Mouse (Mus musculus) right cerebral cortex, postnatal 14 days (tissue): ENCODE data around the gene Map3k7.

Source experiments
- DNase-seq: peaks from one replicate; pipeline ENCODE4 v3.0.0; 2022

The Map3k7 gene

DNA sequence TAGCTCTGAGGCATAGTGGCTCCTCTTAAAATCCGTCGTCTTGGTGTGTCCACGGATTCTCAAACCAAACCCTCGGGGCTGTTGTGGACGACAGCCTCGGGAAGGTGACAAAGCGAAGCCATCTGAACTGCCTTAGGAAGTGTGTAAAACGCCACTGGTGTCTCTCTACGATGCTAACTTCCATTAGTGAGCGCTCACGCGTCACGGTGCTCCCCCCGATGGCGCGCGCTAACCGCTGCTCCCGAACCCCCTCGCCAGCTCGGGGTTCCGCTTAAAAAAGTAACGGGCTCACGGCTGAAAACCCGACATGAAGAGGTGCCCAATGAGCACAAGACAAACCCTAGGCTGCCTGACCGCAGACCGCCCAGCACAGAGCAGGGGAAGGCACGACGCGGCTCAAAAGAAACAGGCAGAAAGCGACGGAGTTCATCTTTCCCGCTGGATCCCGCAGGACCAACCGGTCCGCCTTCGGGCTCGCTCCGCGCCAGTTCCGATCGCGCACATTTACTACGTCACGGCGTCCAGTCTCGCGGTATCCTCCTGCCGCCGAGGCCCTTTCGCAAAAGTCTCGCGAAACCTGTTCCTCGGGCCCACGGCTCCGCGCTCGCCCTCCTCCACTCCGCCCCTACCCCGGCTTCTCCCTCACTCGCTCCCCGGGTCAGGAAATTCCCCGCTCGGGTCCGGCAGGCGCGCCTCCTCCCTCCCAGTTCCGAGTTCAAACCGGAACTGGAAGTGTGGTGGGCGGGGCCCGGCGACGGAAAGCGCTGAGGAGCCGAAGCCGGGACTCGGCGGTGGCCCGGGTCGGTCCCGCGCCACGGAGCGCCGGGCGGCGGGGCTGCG lies at the start of gene Map3k7:
Map3k7 (plus strand) TSS at position 744 of the 840 bp plus-strand sequence.
- peak; percentile 96 for DNase-seq

GRCm38 (mm10) chr4:31915114-31915513 lies 48.8 kb upstream of the Map3k7 start:
- no peak for DNase-seq

DNA sequence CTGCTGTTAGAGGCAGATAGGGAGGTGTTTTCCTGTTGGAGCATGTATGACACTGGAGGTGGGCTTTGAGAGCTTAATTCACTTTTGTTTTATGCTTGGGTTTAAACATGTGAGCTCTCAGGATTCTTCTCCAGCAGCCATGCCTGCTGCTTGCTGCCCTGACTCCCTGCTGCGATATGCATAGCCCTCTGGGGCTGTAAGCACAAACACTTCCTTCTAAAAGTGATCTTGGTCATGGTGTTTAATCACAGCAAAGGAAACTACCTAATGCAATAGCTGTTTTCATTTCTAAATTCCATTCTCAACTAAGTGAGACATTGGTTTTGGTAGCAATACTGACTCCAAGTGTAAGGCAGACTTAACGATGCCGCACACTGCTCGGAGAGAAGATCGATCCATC lies 45.2 kb upstream of the Map3k7 start:
- DNase-seq, result no peak

DNA sequence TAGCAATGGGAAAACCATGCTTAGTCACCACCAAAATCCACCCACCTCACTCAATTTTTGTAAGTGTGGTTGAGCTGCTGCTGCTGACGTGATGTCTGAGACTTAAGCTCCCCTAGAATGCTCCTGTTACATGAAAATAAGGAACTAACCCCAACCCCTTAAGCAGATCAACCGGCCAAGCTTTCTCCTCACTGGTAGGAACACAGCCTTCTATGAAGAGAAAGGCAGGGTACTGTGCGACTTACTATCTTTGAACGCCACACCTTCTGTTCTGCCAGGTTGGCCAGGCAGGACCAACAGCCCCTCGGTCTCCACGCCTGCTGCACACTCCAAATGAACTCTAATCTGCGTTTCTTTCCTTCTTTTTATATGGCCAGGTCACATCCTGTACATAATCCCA lies 41.7 kb upstream of the Map3k7 start:
- no peak for DNase-seq

DNA sequence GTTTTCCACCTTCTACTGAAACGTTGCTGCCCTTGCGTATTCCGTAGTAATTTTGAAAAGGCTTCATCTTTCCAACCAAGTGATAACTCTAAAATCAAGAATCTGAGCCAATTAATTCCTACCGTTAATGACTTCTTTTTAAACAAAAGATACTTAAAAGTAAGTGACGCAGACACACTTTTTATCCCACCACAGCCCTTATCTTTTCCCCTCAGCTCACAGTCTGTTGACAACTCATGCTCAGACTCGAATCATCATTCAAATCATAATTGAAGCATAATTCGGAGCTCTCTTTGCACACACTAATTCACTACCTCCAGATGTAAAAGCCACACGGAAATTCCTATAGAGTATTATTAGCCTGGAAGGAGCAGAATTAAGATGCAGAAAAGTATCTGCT lies 40.5 kb upstream of the Map3k7 start:
- no peak for DNase-seq

DNA sequence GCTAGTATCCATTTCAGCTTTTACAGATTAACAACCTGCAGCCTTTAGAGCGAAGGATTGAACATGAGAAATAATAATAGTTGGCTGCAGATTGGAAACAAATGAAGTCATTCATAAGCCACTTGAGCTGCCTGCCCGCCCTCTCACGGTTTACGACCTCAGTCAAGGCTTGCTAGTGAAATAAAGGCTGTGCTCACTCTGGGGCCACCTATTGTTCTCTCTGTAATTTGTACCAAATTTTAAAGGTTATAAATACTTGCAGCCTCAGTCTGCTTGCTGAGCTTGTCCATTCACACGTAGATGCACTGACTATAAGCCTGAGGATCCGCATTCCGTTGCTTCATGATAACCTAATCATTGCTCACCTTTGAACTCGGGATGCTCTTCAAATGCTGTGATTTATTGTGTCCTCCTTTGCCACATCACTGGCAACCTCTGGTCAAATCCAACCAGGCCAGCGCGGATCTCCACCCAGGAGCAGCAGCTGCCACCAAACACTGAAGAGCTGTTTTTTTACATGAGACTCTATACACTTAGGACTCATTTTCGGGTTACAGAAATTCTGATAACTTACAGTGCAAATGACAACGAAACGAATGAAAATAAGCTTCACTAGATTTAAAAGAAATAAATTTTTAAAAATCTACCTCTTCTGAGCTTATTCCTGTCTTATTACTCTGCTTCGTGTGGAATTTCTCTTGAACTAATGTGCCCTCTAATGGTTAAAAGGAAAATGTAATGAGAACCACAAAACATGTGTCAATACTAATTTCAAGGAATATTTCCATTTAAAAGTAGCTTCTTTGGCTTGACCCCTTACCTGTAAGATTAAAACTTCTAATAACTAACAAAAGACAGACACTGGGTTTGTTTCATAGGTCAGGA lies 39.4 kb upstream of the Map3k7 start:
- no peak for DNase-seq

GRCm38 (mm10) chr4:31933171-31933570 lies 30.7 kb upstream of the Map3k7 start:
- no peak for DNase-seq

GRCm38 (mm10) chr4:31935831-31936306 lies 28.0 kb upstream of the Map3k7 start:
- no peak for DNase-seq

DNA sequence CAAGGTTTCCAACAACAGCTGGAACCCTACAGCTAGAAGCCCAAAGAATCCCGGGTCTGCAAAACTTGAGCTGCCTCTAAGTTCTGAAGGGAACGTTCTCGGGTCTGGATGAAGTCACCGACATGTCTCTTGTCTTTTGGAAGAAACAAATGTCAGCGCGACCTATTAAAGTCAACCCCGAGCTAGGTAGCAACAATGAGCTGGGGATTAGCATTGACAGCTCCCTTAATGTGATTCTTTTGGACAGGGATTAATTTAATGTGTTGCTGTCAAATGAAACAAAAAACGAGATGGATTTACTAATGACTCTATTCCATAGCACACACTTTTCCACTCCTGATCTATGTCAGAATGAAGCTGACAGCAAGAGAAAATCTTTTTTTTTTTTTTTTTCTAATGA lies 27.5 kb upstream of the Map3k7 start:
- DNase-seq, result no peak

GRCm38 (mm10) chr4:31936911-31937375 lies 27.0 kb upstream of the Map3k7 start:
- DNase-seq, result no peak

DNA sequence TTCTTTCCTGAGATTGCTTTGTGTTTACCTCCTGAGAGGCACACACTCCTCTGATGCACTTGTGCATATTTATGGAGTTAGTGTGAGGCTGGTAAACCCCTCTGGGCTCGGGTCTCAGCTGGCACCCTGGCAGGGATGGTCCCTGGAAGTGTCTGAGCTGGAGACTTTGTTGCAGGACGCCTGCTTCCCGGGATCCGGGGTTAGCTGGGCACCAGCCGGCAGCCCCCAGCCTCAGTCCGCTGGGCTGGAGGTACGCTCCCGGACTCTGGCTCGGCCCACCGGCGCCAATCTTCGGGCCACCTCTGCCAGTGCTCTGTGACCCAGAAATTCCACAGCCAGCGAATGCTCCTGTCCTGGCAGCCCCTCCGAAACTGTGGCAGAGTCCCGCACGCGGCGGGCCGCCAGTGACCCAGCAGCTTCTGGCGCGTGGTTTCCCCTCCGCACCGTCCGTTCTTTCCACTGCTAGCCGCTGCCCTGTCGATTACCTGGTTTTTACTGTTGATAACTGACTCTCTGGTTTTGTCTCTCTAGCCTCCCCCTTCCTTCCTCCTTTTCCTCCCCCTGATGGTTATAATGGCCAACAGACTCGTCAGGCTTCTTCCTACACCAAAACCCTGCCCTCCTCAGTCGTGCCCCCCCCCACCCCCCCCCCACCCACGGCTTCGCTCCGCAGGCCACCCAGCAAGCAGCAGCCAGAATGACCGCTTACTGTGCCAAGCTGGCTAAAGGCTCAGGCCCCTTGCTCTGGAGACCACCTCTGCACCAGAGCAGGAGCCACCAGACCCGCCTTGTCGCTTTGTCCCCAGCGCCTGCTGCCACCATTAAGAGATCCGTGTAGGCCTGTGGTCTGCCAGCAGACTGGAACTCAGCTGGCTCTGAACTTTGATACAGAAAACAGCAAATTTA lies 26.3 kb upstream of the Map3k7 start:
- no peak for DNase-seq

DNA sequence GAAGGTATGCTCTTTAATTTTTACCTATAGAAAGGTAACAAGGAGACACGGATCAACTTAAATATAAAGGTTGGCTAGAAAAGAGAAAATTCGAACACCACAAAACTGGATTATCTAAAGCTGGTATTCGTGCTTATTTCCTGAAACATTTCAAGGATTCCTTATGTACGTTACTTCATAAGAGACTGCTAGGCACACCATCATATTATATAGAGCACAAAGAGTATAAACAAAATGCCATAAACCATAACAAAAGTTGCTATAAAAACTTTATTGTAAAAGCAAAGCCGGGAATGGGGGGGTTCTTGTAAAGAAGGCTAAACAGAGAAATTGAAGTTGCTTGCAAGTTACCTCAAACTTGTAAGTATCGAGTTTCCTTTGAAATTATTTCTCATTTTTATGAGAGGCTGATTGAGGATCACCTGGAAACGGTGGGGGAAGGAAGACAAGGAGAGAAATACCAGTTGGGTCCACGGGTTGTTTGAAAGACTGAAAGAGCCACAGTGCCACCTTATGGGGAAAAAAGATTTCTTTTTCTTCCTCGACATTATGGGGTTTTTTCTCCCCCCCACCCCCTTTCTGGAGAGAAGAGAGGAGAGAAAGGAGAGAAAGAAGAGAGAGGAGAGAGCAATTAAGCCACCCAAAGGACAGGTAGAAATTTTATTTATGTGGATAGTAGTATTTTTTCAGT lies 25.3 kb upstream of the Map3k7 start:
- DNase-seq, result no peak

DNA sequence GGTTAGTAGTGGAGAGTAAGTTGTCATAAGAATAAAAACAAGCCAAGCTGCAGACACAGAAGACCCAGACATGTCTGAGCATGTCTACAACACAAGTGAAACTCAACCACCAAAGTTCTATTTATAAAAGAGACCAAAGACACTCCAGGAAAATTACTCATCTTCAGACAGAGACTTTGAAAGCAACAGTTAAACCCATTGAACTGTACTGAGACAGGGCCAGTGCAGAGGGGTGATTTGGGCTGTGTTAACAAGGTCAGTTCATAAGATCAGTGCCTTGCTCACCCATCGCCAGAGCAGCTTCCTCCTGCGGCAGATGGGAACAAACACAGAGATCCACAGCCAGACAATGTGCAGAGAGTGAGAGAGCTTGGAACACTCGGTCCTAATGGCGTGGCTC lies 22.3 kb upstream of the Map3k7 start:
- no peak for DNase-seq

- no peak for DNase-seq
Measured at GRCm38 (mm10) chr4:31943045-31943444, 20.9 kb upstream of the Map3k7 start.

GRCm38 (mm10) chr4:31964194-31964875 lies 438 bp downstream of the Map3k7 start:
- no peak for DNase-seq

GRCm38 (mm10) chr4:31965208-31965607 lies 1.3 kb downstream of the Map3k7 start:
- DNase-seq, result no peak

DNA sequence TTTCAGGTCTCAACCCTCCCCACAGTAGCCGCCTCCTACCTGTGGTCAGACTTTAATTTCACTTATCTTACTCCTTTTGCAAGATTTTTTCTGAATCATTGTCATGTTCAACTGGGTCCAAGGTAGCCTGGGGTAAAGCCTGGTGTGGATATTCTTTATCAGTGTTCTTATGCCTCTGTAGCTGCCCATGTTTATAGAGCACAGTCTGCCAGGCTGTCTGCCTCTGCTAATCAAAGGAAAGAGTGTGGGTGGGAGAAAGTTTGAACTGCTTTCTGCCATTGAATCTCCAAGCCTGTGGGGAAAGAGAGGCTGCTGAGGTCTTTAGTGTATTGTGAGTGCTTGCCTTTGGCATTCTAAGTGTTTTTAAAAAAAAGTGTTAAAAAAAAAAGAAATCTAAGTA lies 7.5 kb downstream of the Map3k7 start:
- no peak for DNase-seq

DNA sequence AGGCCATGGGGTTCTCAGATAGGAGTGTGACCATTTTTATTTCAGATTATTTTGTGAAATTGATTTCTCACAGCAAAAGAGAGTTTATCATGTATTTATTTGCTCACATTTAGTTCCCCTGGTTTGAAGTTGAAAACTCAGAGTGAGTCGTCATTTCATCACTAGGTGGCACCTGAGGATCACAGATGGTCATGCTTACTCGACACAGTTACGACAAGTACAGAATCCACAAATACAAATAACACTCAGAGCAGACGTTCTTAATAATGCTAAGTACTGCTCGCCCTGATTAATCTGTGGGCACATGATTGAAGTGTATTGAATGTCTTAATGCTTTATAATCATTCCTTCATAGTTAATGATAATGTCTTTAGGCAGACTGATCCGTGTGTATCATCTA lies 8.3 kb downstream of the Map3k7 start:
- DNase-seq, result no peak

DNA sequence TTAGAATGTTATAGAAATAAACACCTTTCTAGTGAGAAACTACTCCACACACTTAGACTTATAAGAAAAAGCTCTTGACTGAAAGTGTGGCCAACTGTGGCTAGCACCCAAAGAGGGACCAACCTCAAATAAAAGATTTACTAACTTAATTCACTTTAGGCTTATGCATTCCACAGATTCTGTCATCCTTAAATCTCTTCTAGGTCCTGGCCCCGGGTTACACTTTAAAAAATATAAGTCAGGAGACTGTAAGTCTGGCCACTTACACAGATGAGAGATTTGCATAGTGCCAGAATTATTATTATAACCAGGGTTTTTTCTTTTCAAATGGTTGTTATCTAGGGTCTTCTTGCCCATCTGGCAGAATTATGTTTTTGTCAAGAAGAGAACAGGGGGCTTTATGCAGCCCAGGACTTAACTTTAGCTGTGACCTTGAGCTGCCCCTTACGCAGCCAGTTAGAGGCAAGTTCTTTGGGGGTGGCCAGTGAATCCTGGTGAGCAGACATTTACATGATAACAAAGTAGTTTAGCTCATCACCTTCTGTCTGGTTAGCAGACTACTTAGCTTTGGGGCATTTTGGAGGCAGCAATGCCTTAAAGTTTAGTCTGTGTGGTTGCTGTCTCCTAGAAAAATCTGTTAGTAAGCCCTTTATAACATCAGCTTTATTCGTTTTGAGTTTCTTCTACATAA lies 11.5 kb downstream of the Map3k7 start:
- no peak for DNase-seq

DNA sequence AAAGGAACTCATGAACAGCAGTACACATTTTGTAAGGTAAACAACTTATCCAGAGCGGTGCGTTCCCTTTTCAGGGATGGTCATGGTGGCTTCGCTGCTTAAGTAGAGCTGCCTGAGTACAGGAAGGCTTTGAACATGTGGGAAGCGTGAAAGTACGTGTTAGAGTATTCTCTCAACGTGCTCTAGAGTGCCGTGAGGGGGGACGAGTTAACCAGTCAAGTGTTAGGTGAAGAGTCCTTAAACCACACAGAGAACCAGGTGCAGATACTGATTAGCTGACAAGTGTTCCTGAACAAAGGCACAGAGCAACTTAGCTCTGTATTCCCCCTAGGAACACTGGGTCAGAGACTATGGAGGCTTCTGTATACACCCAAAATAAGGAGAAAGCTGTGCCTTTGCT lies 18.0 kb downstream of the Map3k7 start:
- no peak for DNase-seq

DNA sequence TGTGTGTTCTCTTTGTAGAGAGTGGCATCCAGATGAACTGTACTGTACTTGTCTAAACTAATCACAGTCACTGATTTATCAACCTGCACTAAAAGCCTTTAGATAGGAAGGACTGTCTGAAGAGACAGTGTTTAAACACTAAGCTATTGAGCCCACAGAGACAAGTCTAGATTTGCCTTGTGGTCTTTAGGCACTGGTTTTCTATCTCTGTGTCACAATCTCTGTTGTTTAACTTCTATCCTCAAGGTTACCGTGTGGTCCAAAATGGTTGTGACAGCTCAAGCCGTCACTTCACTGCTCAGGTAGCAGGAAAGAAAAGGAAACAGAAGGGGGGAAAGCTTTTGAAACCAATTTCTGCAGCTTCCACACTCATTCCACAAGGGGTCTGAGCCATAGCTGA lies 29.5 kb downstream of the Map3k7 start:
- no peak for DNase-seq
